ENCODE assay signal across 8 mouse cellular contexts in the genomic region with DNA sequence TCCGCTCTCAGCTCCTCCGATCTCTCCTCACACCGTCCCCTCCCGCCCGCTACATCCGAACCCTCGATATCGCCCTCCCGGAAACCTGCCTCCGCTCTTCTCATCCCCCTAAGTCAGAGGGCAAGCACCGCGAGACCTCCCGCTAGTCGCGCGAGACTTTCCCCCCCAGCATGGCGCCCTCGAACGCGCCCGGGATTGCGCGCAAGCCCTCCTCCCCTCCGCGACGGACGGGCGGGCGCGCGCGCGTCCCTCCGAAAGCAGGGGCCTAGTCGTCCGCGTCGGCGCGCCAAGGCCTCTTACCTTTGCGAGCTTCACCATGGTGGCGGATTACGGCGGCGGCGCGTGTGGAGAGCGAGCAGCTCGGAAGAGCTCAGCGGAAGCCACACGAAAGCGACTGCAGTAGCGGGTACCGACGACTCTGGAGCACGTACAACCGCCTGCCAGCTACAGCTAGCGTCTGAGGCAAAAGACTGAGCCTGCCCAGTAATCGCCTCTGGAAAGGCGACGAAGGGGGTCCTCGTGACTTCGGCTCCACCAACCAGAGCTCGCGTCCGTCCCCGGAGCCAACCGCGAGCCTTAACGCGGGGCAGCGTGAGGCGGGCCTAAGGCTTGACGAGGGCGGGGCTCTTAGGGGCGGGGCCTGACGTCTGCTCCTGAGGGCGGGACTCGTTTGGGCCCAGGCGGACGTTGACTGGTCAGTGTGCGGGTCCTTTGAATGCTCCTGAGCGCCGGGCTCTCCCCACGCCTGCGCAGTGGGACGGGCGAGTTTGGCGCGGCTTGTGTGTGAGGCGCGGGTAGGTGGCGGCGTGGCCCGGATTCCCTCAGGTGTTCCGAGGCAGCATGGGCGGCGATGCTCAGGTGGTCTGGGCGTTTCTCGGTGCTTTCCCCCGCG. TPM values are rescaled to one million over a fixed set of nuclear protein-coding genes. Genes with fewer than 3 reads are reported as not detected.
DNase-seq lines count a peak whose midpoint lies in the region; ATAC-seq and TF ChIP-seq lines count a peak whose summit lies in the region.

A gene (minus strand): TSS at position 495 of the 892 bp plus-strand sequence.

- no peaks in the 10 kb centered on the region for H3K9me3 ChIP-seq in megakaryocyte, embryonic 14.5 days

- H3K4me1 ChIP-seq in cortical plate, adult 2 months (ENCODE audit: control insufficient read depth, insufficient read depth, low read length) = peaks cover 9% of the 10 kb centered on the region
- H3K4me1 ChIP-seq in megakaryocyte, embryonic 14.5 days = peaks cover 74% of the 10 kb centered on the region

- peaks cover 39% of the 10 kb centered on the region for H3K36me3 ChIP-seq in megakaryocyte, embryonic 14.5 days (replicated peaks; ENCODE audit: low read length)

- peak within 1 kb of the TSS; percentile 71 for H3K4me3 ChIP-seq in cortical plate, adult 2 months (ENCODE audit: insufficient read depth, low read length)
- peak within 1 kb of the TSS; percentile 98 for H3K4me3 ChIP-seq in megakaryocyte, embryonic 14.5 days (replicated peaks)

- no peaks in the 10 kb centered on the region for H3K27me3 ChIP-seq in megakaryocyte, embryonic 14.5 days (replicated peaks)

- peak within 1 kb of the TSS; percentile 99 for H3K27ac ChIP-seq in cortical plate, adult 2 months (ENCODE audit: insufficient read depth, low read length)

- peak; percentile 86 for ATAC-seq in activated CD4-positive, CD25-positive, alpha-beta regulatory T cell, adult 4 months

- peak; percentile 100 for TF ChIP-seq POLR2A in cortical plate, adult 2 months (IDR thresholded peaks at IDR 0.05; ENCODE audit: extremely low read depth, insufficient read depth, low read length)

- TF ChIP-seq CTCF in cortical plate, adult 2 months (IDR thresholded peaks at IDR 0.05; ENCODE audit: extremely low read depth, insufficient read depth, low read length) = no peak

- DNase-seq in gastrocnemius, adult 8-10 months (ENCODE audit: low spot score in 2 of 2) = peak; percentile 97 to 98
- peak; percentile 93 for DNase-seq in hindlimb bud, embryonic 11.5 days (ENCODE audit: extremely low spot score, low read depth, low spot score)
- DNase-seq in left cerebral cortex, adult 8-10 months (ENCODE audit: low spot score in 2 of 2) = peak; percentile 89 to 99
- DNase-seq in right cerebral cortex, postnatal 10 days (ENCODE audit: low spot score in 2 of 2) = peak; percentile 99
- DNase-seq in urinary bladder, postnatal 25 days (ENCODE audit: low spot score) = peak; percentile 89

RNA-seq across cellular contexts. Expression of the gene that starts here (rescaled TPM):
- 100 to 1,000 TPM; 383 to 392 TPM for polyA plus RNA-seq in activated CD4-positive, CD25-positive, alpha-beta regulatory T cell, adult 4 months (2017; shearing (Covaris generic))
- polyA plus RNA-seq in cortical plate, adult 2 months (2012; rRNA removed) = 103 and 113 TPM in 2 replicates
- 100 to 1,000 TPM in 2 of 4 experiments, 10 to 100 TPM in 2; 86.8 to 116 (median 104) TPM for total RNA-seq in gastrocnemius, adult 8-10 months (2022)
- total RNA-seq in left cerebral cortex, adult 8-10 months (2022) = 100 to 1,000 TPM; 151 to 166 (median 164) TPM
- polyA plus RNA-seq in megakaryocyte, embryonic 14.5 days (2012; ENCODE audit: insufficient read depth, low replicate concordance) = 70.4 and 932 TPM in 2 replicates

Comparison
In these comparisons a context has a peak if more than half of its experiments do, and no peak if none do; other contexts are left out.
1. Peak in every context shown above with its lines: DNase-seq, ATAC-seq, H3K4me3 ChIP-seq and H3K27ac ChIP-seq.